Mouse (Mus musculus): ENCODE measurements around the gene Prl7d1.
"Not testable (repeated sequence)": the region's sequence is repeated elsewhere in the genome, so short reads cannot be mapped to it uniquely, and the experiment has no call there.

Prl7d1 gene

DNA sequence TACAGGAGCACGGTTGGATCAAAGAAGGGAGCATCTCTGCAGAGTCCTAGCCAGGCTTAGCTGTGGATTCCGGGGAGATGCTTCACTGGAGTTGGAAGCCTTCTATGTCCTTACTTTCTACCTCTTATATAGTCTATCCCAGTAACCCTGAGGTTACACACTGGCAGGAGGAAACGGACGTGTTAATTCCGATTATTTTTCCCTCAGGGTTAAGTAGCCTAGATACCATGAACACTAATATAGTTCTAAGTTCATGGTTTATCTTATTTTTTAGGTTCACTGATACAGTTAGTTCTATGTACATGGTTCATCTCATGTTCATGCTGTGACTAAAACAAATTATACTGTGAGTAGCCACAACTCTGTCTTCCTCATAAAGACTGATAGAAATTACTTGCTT, at the start of gene Prl7d1:
Prl7d1 (minus strand) TSS at position 101 of the 400 bp plus-strand sequence.
- DNase-seq (ENCODE audit: low spot score) = no peak

- DNase-seq (ENCODE audit: low spot score) = no peak
These were observed 18.1 kb upstream of the Prl7d1 start for GRCm38 (mm10) chr13:27734512-27735186.

DNA sequence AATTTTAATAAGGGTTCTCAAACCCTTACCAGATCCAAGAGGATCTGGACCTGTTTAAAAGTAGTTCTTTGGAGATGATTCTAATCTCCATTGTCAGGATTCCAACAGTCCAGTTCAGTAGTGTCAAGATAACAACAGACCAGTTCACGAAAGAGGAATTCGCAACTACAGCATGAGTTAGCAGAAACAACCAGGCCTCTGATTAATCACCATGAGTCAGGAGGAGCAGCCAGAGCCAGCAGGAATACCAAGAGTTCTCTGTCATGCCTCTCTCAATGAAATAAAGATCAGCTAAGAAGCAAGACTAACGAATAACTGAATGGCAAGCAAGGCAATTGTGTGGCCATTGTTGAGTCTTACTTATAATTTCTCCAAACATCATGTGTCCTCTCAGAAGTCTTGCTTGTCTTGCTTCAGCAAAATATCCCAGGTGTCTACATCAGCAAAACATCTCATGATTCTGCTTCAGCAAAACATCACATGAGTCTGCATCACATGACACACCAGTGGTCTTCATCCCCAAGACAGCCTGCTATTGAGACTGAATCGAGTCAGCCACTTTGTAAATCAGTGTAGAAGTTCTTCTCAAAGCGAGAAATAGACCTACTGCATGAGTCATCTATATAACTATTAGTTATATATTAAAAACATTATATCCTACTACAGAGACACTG, 13.9 kb upstream of the Prl7d1 start:
- not testable (repeated sequence) for DNase-seq (ENCODE audit: low spot score)

DNA sequence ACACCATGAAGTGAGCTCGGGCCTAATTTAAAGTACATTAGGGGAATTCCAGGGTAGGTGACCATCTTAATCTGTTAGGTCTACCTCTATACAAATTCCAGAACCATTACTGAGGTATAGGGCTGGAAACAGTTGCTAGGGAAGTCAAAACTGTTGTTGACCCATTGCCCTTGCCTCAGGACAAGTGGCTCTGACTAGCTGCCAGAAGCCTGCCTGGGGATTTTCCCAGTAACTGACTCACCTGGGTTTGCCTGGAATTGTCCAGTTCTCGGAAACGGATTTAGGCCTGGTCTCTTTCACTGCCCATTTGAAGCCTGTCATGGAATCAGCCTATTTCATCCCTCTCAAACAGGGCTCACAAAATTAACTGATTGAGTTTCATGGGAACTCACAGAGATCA, 8.5 kb upstream of the Prl7d1 start:
- not testable (repeated sequence) for DNase-seq (ENCODE audit: low spot score)

- DNase-seq (ENCODE audit: low spot score) = no peak
These were observed 10.0 kb downstream of the Prl7d1 start for GRCm38 (mm10) chr13:27706521-27706920.

GRCm38 (mm10) chr13:27667936-27668335, 48.6 kb downstream of the Prl7d1 start, which contains the start of gene Prl7a2:
Gene Prl7a2, minus strand, starts transcription at chr13:27668036.
- DNase-seq (ENCODE audit: low spot score) = no peak

GRCm38 (mm10) chr13:27660747-27661146, 55.8 kb downstream of the Prl7d1 start:
- DNase-seq (ENCODE audit: low spot score) = no peak

Data from layer of hippocampus, adult 9-10 months (tissue).